Mouse (Mus musculus): ENCODE data around the gene Lce1i. TPM values are rescaled to one million over a fixed set of nuclear protein-coding genes. Genes with fewer than 3 reads are reported as not detected.

Gene Lce1i
- polyA plus RNA-seq, 2 experiments, result not detected

DNA sequence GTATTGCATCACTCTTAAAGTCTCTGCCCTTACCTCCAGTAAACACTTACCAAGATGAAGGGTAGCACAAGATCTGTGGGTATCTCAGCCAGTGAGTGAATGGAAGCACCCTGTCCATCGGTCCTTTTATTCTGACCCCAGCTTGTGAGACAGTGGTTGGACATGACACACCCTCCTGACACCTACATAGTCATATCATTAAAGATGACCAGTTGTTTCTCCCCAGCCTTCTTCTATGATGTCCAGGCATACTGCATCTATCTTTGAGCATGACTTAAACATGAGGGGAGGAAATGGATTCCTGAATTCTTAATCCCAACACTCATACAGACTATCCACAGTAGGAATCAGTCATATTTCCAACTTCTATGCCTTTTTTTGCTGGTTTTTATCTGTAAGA is 11.7 kb upstream of the Lce1i start, which contains the start of gene Lce1j:
Lce1j (minus strand) TSS at position 101 of the 400 bp plus-strand sequence.
- Histone ChIP-seq H3K4me1 (ENCODE audit: control insufficient read depth, insufficient read depth, low read length) (no peaks in the 10 kb centered on the region), H3K9ac (ENCODE audit: low read depth, low read length, severe bottlenecking) (no peak within 1 kb of the TSS), H3K4me2 (replicated peaks; ENCODE audit: low read depth, low read length, severe bottlenecking) (no peak within 1 kb of the TSS), H3K36me3 (ENCODE audit: control insufficient read depth, insufficient read depth, low read length) (no peaks in the 10 kb centered on the region), H3K27ac (replicated peaks; ENCODE audit: low read depth, low read length) (no peak within 1 kb of the TSS), H3K4me3 (replicated peaks; ENCODE audit: low read length) (no peak within 1 kb of the TSS), H3K27me3 (ENCODE audit: control insufficient read depth, insufficient read depth, low read length) (no peaks in the 10 kb centered on the region), H3K9me3 (ENCODE audit: control insufficient read depth, low read length) (no peaks in the 10 kb centered on the region)
- WGBS, result 83% methylated on average over 1 of the region's 1 CpGs
- DNase-seq (ENCODE audit: low spot score), result no peak
- ATAC-seq (ENCODE audit: low FRiP score, low read depth), result no peak
- TF ChIP-seq POLR2A (IDR thresholded peaks at IDR 0.05; ENCODE audit: borderline replicate concordance, extremely low read depth, insufficient read depth, insufficient read length), result no peak

DNA sequence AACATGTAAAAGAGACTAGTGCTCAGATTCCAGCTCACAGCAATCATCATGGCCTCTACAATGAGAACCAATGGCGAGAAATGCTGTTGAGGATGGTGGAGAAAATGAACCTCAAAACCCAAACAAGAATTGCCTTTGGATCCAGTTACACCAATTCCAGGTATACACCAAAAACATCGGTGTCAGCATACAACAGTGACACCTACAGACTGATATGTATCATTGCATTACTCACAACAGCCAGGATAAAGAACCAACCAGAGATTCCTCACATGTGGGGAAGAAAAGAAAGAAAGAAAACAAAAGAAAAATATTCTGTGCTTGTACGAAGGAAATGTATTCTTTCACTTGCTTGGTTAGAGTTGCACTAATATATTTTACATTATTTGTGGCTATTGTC is 7.1 kb downstream of the Lce1i start:
- no peaks in the 10 kb centered on the region for H3K27me3 ChIP-seq (ENCODE audit: control insufficient read depth, insufficient read depth, low read length)
- 24% methylated on average over 3 of the region's 3 CpGs for WGBS
- no peaks in the 10 kb centered on the region for H3K9me3 ChIP-seq (ENCODE audit: control insufficient read depth, low read length)
- no peaks in the 10 kb centered on the region for H3K36me3 ChIP-seq (ENCODE audit: control insufficient read depth, insufficient read depth, low read length)
- no peak overlapping the region for H3K9ac ChIP-seq (ENCODE audit: low read depth, low read length, severe bottlenecking)
- H3K4me1 ChIP-seq (ENCODE audit: control insufficient read depth, insufficient read depth, low read length), result no peaks in the 10 kb centered on the region
- H3K4me2 ChIP-seq (replicated peaks; ENCODE audit: low read depth, low read length, severe bottlenecking), result no peak overlapping the region
- no peak for ATAC-seq (ENCODE audit: low FRiP score, low read depth)
- no peak overlapping the region for H3K4me3 ChIP-seq (replicated peaks; ENCODE audit: low read length)
- no peak for TF ChIP-seq POLR2A (IDR thresholded peaks at IDR 0.05; ENCODE audit: borderline replicate concordance, extremely low read depth, insufficient read depth, insufficient read length)
- DNase-seq (ENCODE audit: low spot score), result no peak
- H3K27ac ChIP-seq (replicated peaks; ENCODE audit: low read depth, low read length), result no peak overlapping the region

DNA sequence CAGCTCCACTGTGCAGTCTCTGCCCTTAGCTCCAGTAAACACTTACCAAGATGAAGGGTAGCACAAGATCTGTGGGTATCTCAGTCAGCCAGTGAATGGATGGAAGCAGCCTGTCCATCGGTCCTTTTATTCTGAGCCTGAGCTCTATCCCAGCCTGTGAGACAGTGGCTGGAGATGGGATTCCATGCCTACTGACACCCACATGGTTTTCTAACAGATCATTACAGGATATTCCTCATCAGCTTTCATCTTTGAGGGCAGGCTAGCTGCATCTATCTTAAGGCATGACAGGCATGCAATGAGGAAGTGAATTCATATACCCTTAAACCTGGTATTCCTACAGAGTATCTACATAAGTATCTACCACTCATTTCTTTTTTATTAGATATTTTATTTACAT is 13.7 kb downstream of the Lce1i start, which contains the start of gene Lce1h:
Lce1h (minus strand) TSS at position 101 of the 400 bp plus-strand sequence.
- no peaks in the 10 kb centered on the region for H3K27me3 ChIP-seq (ENCODE audit: control insufficient read depth, insufficient read depth, low read length)
- no peak within 1 kb of the TSS for H3K27ac ChIP-seq (replicated peaks; ENCODE audit: low read depth, low read length)
- no peak within 1 kb of the TSS for H3K4me2 ChIP-seq (replicated peaks; ENCODE audit: low read depth, low read length, severe bottlenecking)
- WGBS, result 82% methylated on average over 1 of the region's 1 CpGs
- no peak within 1 kb of the TSS for H3K4me3 ChIP-seq (replicated peaks; ENCODE audit: low read length)
- H3K9ac ChIP-seq (ENCODE audit: low read depth, low read length, severe bottlenecking), result no peak within 1 kb of the TSS
- H3K4me1 ChIP-seq (ENCODE audit: control insufficient read depth, insufficient read depth, low read length), result no peaks in the 10 kb centered on the region
- H3K9me3 ChIP-seq (ENCODE audit: control insufficient read depth, low read length), result no peaks in the 10 kb centered on the region
- H3K36me3 ChIP-seq (ENCODE audit: control insufficient read depth, insufficient read depth, low read length), result no peaks in the 10 kb centered on the region
- no peak for DNase-seq (ENCODE audit: low spot score)
- no peak for ATAC-seq (ENCODE audit: low FRiP score, low read depth)
- TF ChIP-seq POLR2A (IDR thresholded peaks at IDR 0.05; ENCODE audit: borderline replicate concordance, extremely low read depth, insufficient read depth, insufficient read length), result no peak

DNA sequence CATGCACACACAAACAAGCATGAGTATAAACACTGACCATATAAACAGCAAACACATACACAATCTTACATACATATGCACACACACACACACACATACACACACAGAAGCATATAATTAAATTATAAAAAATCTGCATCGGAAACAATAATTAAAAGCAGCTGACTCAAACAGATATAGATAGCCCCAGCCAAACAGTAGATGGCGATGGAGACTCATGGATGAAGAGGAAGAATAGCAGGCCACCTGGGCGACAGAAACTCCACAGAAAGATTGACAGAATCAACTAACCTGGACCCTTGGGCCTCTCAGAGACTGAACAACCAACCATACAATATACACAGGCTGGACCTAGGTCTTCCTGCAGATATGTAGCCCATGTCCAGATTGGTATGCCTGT is 25.5 kb downstream of the Lce1i start:
- 38% methylated on average over 3 of the region's 3 CpGs for WGBS
- no peak for ATAC-seq (ENCODE audit: low FRiP score, low read depth)
- Histone ChIP-seq H3K9ac (ENCODE audit: low read depth, low read length, severe bottlenecking) (no peak overlapping the region), H3K27ac (replicated peaks; ENCODE audit: low read depth, low read length) (no peak overlapping the region), H3K4me3 (replicated peaks; ENCODE audit: low read length) (no peak overlapping the region), H3K27me3 (ENCODE audit: control insufficient read depth, insufficient read depth, low read length) (no peaks in the 10 kb centered on the region), H3K4me2 (replicated peaks; ENCODE audit: low read depth, low read length, severe bottlenecking) (no peak overlapping the region), H3K36me3 (ENCODE audit: control insufficient read depth, insufficient read depth, low read length) (no peaks in the 10 kb centered on the region), H3K9me3 (ENCODE audit: control insufficient read depth, low read length) (no peaks in the 10 kb centered on the region), H3K4me1 (ENCODE audit: control insufficient read depth, insufficient read depth, low read length) (no peaks in the 10 kb centered on the region)
- no peak for TF ChIP-seq POLR2A (IDR thresholded peaks at IDR 0.05; ENCODE audit: borderline replicate concordance, extremely low read depth, insufficient read depth, insufficient read length)
- DNase-seq (ENCODE audit: low spot score), result no peak

DNA sequence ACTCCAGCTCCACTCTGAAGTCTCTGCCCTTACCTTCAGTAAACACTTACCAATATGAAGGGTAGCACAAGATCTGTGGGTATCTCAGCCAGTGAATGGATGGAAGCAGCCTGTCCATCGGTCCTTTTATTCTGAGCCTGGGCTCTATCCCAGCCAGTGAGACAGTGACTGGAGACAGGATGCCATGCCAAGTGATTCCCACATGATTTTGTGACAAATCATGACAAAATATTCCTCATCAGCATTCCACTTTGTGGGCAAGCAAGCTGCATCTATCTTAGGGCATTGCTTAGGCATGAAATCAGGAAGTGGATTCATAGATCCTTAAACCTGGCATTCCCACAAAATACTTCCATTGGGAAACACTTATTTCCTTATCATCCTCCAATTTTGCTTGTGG is 26.5 kb downstream of the Lce1i start, which contains the start of gene Lce1g:
Lce1g (minus strand) TSS at position 101 of the 400 bp plus-strand sequence.
- DNase-seq (ENCODE audit: low spot score), result no peak
- Histone ChIP-seq H3K27ac (replicated peaks; ENCODE audit: low read depth, low read length) (no peak within 1 kb of the TSS), H3K9ac (ENCODE audit: low read depth, low read length, severe bottlenecking) (no peak within 1 kb of the TSS), H3K4me1 (ENCODE audit: control insufficient read depth, insufficient read depth, low read length) (no peaks in the 10 kb centered on the region), H3K4me3 (replicated peaks; ENCODE audit: low read length) (no peak within 1 kb of the TSS), H3K27me3 (ENCODE audit: control insufficient read depth, insufficient read depth, low read length) (no peaks in the 10 kb centered on the region), H3K4me2 (replicated peaks; ENCODE audit: low read depth, low read length, severe bottlenecking) (no peak within 1 kb of the TSS), H3K36me3 (ENCODE audit: control insufficient read depth, insufficient read depth, low read length) (no peaks in the 10 kb centered on the region), H3K9me3 (ENCODE audit: control insufficient read depth, low read length) (no peaks in the 10 kb centered on the region)
- no peak for TF ChIP-seq POLR2A (IDR thresholded peaks at IDR 0.05; ENCODE audit: borderline replicate concordance, extremely low read depth, insufficient read depth, insufficient read length)
- WGBS, result 74% methylated on average over 1 of the region's 1 CpGs
- ATAC-seq (ENCODE audit: low FRiP score, low read depth), result no peak

DNA sequence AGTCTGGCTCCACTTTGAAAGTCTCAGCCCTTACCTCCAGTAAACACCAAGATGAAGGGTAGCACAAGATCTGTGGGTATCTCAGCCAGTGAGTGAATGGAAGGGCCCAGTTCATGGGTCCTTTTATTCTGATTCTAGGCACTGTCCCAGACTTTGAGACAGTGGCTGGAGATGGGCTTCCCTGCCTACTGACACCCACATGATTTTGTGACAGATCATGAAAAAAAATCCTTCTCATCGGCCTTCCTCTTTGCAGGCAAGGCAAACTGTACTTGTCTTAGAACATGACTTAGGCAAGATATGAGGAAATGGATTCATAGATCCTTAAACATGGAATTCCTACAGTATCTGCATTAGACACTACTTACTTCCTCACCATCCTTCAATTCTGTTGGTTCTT is 39.7 kb downstream of the Lce1i start, which contains the start of gene Gm38119:
Gm38119 (minus strand) TSS at position 101 of the 400 bp plus-strand sequence.
- no peaks in the 10 kb centered on the region for H3K36me3 ChIP-seq (ENCODE audit: control insufficient read depth, insufficient read depth, low read length)
- H3K4me3 ChIP-seq (replicated peaks; ENCODE audit: low read length), result no peak within 1 kb of the TSS
- no peaks in the 10 kb centered on the region for H3K9me3 ChIP-seq (ENCODE audit: control insufficient read depth, low read length)
- DNase-seq (ENCODE audit: low spot score) (no peak), ATAC-seq (ENCODE audit: low FRiP score, low read depth) (no peak)
- 71% methylated on average over 1 of the region's 1 CpGs for WGBS
- H3K9ac ChIP-seq (ENCODE audit: low read depth, low read length, severe bottlenecking), result no peak within 1 kb of the TSS
- H3K4me1 ChIP-seq (ENCODE audit: control insufficient read depth, insufficient read depth, low read length), result no peaks in the 10 kb centered on the region
- no peaks in the 10 kb centered on the region for H3K27me3 ChIP-seq (ENCODE audit: control insufficient read depth, insufficient read depth, low read length)
- H3K4me2 ChIP-seq (replicated peaks; ENCODE audit: low read depth, low read length, severe bottlenecking), result no peak within 1 kb of the TSS
- TF ChIP-seq POLR2A (IDR thresholded peaks at IDR 0.05; ENCODE audit: borderline replicate concordance, extremely low read depth, insufficient read depth, insufficient read length), result no peak
- no peak within 1 kb of the TSS for H3K27ac ChIP-seq (replicated peaks; ENCODE audit: low read depth, low read length)

Other genes with a start within 250 kb of the Lce1i start
- gene 2310046K23Rik, start 244.4 kb downstream of the Lce1i start, polyA plus RNA-seq (2012; rRNA removed), result not detected in 2 replicates
- not detected in 2 replicates for gene 2310046K23Rik, start 244.4 kb downstream of the Lce1i start, polyA plus RNA-seq (2014; fragmentation: Nextera tagmentation; extraction: Ambion mirVana)
- 0.12 and 0.14 TPM in 2 replicates for gene Ivl, start 205.2 kb downstream of the Lce1i start, polyA plus RNA-seq (2012; rRNA removed)
- 0.14 and 0.72 TPM in 2 replicates for gene Ivl, start 205.2 kb downstream of the Lce1i start, polyA plus RNA-seq (2014; fragmentation: Nextera tagmentation; extraction: Ambion mirVana)
- gene Smcp, start 189.9 kb downstream of the Lce1i start, polyA plus RNA-seq (2012; rRNA removed), result not detected in 2 replicates
- not detected in 2 replicates for gene Smcp, start 189.9 kb downstream of the Lce1i start, polyA plus RNA-seq (2014; fragmentation: Nextera tagmentation; extraction: Ambion mirVana)
- not detected in 2 replicates for gene 2210017I01Rik, start 171.4 kb downstream of the Lce1i start, polyA plus RNA-seq (2012; rRNA removed)
- gene 2210017I01Rik, start 171.4 kb downstream of the Lce1i start, polyA plus RNA-seq (2014; fragmentation: Nextera tagmentation; extraction: Ambion mirVana), result not detected in 2 replicates
- gene Lce6a, start 157.2 kb downstream of the Lce1i start, polyA plus RNA-seq (2012; rRNA removed), result not detected in 2 replicates
- gene Lce6a, start 157.2 kb downstream of the Lce1i start, polyA plus RNA-seq (2014; fragmentation: Nextera tagmentation; extraction: Ambion mirVana), result 0.59 TPM in 1 of 2 replicates, not detected in the other
- not detected in 2 replicates for gene Lce1a1, start 130.6 kb downstream of the Lce1i start, polyA plus RNA-seq (2012; rRNA removed)
- not detected in 2 replicates for gene Lce1a1, start 130.6 kb downstream of the Lce1i start, polyA plus RNA-seq (2014; fragmentation: Nextera tagmentation; extraction: Ambion mirVana)
- not detected in 2 replicates for gene Lce1b, start 122.0 kb downstream of the Lce1i start, polyA plus RNA-seq (2012; rRNA removed)
- not detected in 2 replicates for gene Lce1b, start 122.0 kb downstream of the Lce1i start, polyA plus RNA-seq (2014; fragmentation: Nextera tagmentation; extraction: Ambion mirVana)
- not detected in 2 replicates for gene Lce1a2, start 108.6 kb downstream of the Lce1i start, polyA plus RNA-seq (2012; rRNA removed)
- not detected in 2 replicates for gene Lce1a2, start 108.6 kb downstream of the Lce1i start, polyA plus RNA-seq (2014; fragmentation: Nextera tagmentation; extraction: Ambion mirVana)
- gene Lce1c, start 99.7 kb downstream of the Lce1i start, polyA plus RNA-seq (2012; rRNA removed), result not detected in 2 replicates
- gene Lce1c, start 99.7 kb downstream of the Lce1i start, polyA plus RNA-seq (2014; fragmentation: Nextera tagmentation; extraction: Ambion mirVana), result not detected in 2 replicates
- gene Lce1d, start 91.7 kb downstream of the Lce1i start, polyA plus RNA-seq (2012; rRNA removed), result not detected in 2 replicates
- gene Lce1d, start 91.7 kb downstream of the Lce1i start, polyA plus RNA-seq (2014; fragmentation: Nextera tagmentation; extraction: Ambion mirVana), result not detected in 2 replicates
- gene Lce1e, start 69.8 kb downstream of the Lce1i start, polyA plus RNA-seq (2012; rRNA removed), result not detected in 2 replicates
- gene Lce1e, start 69.8 kb downstream of the Lce1i start, polyA plus RNA-seq (2014; fragmentation: Nextera tagmentation; extraction: Ambion mirVana), result not detected in 2 replicates
- gene Lce1f, start 58.5 kb downstream of the Lce1i start, polyA plus RNA-seq (2012; rRNA removed), result not detected in 2 replicates
- not detected in 2 replicates for gene Lce1f, start 58.5 kb downstream of the Lce1i start, polyA plus RNA-seq (2014; fragmentation: Nextera tagmentation; extraction: Ambion mirVana)
- gene Gm38119, start 39.8 kb downstream of the Lce1i start, polyA plus RNA-seq (2012; rRNA removed), result not detected in 2 replicates
- gene Gm38119, start 39.8 kb downstream of the Lce1i start, polyA plus RNA-seq (2014; fragmentation: Nextera tagmentation; extraction: Ambion mirVana), result not detected in 2 replicates
- not detected in 2 replicates for gene Lce1g, start 26.6 kb downstream of the Lce1i start, polyA plus RNA-seq (2012; rRNA removed)
- not detected in 2 replicates for gene Lce1g, start 26.6 kb downstream of the Lce1i start, polyA plus RNA-seq (2014; fragmentation: Nextera tagmentation; extraction: Ambion mirVana)
- gene Lce1h, start 13.8 kb downstream of the Lce1i start, polyA plus RNA-seq (2012; rRNA removed), result not detected in 2 replicates
- gene Lce1h, start 13.8 kb downstream of the Lce1i start, polyA plus RNA-seq (2014; fragmentation: Nextera tagmentation; extraction: Ambion mirVana), result not detected in 2 replicates
- not detected in 2 replicates for gene Lce1j, start 11.6 kb upstream of the Lce1i start, polyA plus RNA-seq (2012; rRNA removed)
- gene Lce1j, start 11.6 kb upstream of the Lce1i start, polyA plus RNA-seq (2014; fragmentation: Nextera tagmentation; extraction: Ambion mirVana), result not detected in 2 replicates
- not detected in 2 replicates for gene Lce1k, start 29.0 kb upstream of the Lce1i start, polyA plus RNA-seq (2012; rRNA removed)
- gene Lce1k, start 29.0 kb upstream of the Lce1i start, polyA plus RNA-seq (2014; fragmentation: Nextera tagmentation; extraction: Ambion mirVana), result not detected in 2 replicates
- gene Kprp, start 48.3 kb upstream of the Lce1i start, polyA plus RNA-seq (2012; rRNA removed), result 0.03 TPM in 1 of 2 replicates, not detected in the other
- gene Kprp, start 48.3 kb upstream of the Lce1i start, polyA plus RNA-seq (2014; fragmentation: Nextera tagmentation; extraction: Ambion mirVana), result not detected in 2 replicates
- gene Lce1l, start 72.4 kb upstream of the Lce1i start, polyA plus RNA-seq (2012; rRNA removed), result not detected in 2 replicates
- gene Lce1l, start 72.4 kb upstream of the Lce1i start, polyA plus RNA-seq (2014; fragmentation: Nextera tagmentation; extraction: Ambion mirVana), result not detected in 2 replicates
- gene 2310050C09Rik, start 91.3 kb upstream of the Lce1i start, polyA plus RNA-seq (2012; rRNA removed), result 0.05 and 0.06 TPM in 2 replicates
- gene 2310050C09Rik, start 91.3 kb upstream of the Lce1i start, polyA plus RNA-seq (2014; fragmentation: Nextera tagmentation; extraction: Ambion mirVana), result not detected in 2 replicates
- gene Lce3a, start 147.3 kb upstream of the Lce1i start, polyA plus RNA-seq (2012; rRNA removed), result not detected in 2 replicates
- gene Lce3a, start 147.3 kb upstream of the Lce1i start, polyA plus RNA-seq (2014; fragmentation: Nextera tagmentation; extraction: Ambion mirVana), result not detected in 2 replicates
- not detected in 2 replicates for gene Lce3b, start 154.1 kb upstream of the Lce1i start, polyA plus RNA-seq (2012; rRNA removed)
- gene Lce3b, start 154.1 kb upstream of the Lce1i start, polyA plus RNA-seq (2014; fragmentation: Nextera tagmentation; extraction: Ambion mirVana), result not detected in 2 replicates
- gene Lce3c, start 165.6 kb upstream of the Lce1i start, polyA plus RNA-seq (2012; rRNA removed), result 0.20 TPM in 1 of 2 replicates, not detected in the other
- not detected in 2 replicates for gene Lce3c, start 165.6 kb upstream of the Lce1i start, polyA plus RNA-seq (2014; fragmentation: Nextera tagmentation; extraction: Ambion mirVana)
- gene Lce3d, start 178.5 kb upstream of the Lce1i start, polyA plus RNA-seq (2012; rRNA removed), result not detected in 2 replicates
- not detected in 2 replicates for gene Lce3d, start 178.5 kb upstream of the Lce1i start, polyA plus RNA-seq (2014; fragmentation: Nextera tagmentation; extraction: Ambion mirVana)
- gene Lce3e, start 188.2 kb upstream of the Lce1i start, polyA plus RNA-seq (2012; rRNA removed), result not detected in 2 replicates
- gene Lce3e, start 188.2 kb upstream of the Lce1i start, polyA plus RNA-seq (2014; fragmentation: Nextera tagmentation; extraction: Ambion mirVana), result not detected in 2 replicates
- not detected in 2 replicates for gene Lce3f, start 213.3 kb upstream of the Lce1i start, polyA plus RNA-seq (2012; rRNA removed)
- gene Lce3f, start 213.3 kb upstream of the Lce1i start, polyA plus RNA-seq (2014; fragmentation: Nextera tagmentation; extraction: Ambion mirVana), result 1.6 TPM in 1 of 2 replicates, not detected in the other
- 1.4 and 1.5 TPM in 2 replicates for gene Crct1, start 236.8 kb upstream of the Lce1i start, polyA plus RNA-seq (2012; rRNA removed)
- 1.3 and 2.7 TPM in 2 replicates for gene Crct1, start 236.8 kb upstream of the Lce1i start, polyA plus RNA-seq (2014; fragmentation: Nextera tagmentation; extraction: Ambion mirVana)
- gene Lce1m, start 240.2 kb upstream of the Lce1i start, polyA plus RNA-seq (2012; rRNA removed), result 0.08 TPM in 1 of 2 replicates, not detected in the other
- gene Lce1m, start 240.2 kb upstream of the Lce1i start, polyA plus RNA-seq (2014; fragmentation: Nextera tagmentation; extraction: Ambion mirVana), result not detected in 2 replicates

All from limb, embryonic 14.5 days (tissue).